Mouse (Mus musculus): Measurements from ENCODE around the gene Cnksr1.

GRCm38 (mm10) chr4:134203340-134203896 lies 34.8 kb downstream of the Cnksr1 start:
- TF ChIP-seq ZC3H11A (IDR thresholded peaks at IDR 0.05; ENCODE audit: borderline replicate concordance, low read depth, low read length): no peak
- no peak for TF ChIP-seq MAFK (IDR thresholded peaks at IDR 0.05; ENCODE audit: insufficient read depth, low read depth, low read length)
- no peak for TF ChIP-seq ZNF384 (IDR thresholded peaks at IDR 0.05; ENCODE audit: low read depth, low read length)
- no peak for TF ChIP-seq HCFC1 (IDR thresholded peaks at IDR 0.05; ENCODE audit: borderline replicate concordance, insufficient read depth, low read length)

Data from ES-E14 (cell line).